Mouse (Mus musculus): ENCODE measurements around the gene Mettl7b. TPM values are rescaled to one million over a fixed set of nuclear protein-coding genes. Genes with fewer than 3 reads are reported as not detected.

The Mettl7b gene
- total RNA-seq, 2 experiments from 2014 or later, result 0.30 to 0.76 TPM

GRCm38 (mm10) chr10:128919966-128920365, 40.8 kb downstream of the Mettl7b start:
- no peak for DNase-seq

DNA sequence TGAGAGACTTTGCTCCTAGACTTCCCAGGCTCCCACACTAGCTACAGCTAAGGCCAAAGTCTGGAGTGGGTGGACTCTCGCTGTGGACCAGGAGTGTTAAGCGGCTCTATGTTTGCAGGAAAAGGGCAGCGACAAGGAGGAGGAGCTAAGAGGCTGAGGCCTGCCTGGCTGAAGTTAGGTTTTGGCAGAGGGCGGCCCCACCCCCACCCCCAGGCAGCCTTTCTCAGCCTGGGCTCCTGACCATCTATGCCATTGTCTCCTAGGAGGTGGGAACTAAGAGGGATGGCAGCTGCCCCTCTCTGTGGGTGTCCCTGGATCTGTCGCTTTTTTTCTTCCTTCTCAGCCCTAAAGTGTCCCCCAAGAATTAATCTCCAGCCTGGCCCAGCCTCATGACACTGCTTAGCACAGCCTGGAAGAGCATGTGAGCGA, 41.6 kb downstream of the Mettl7b start:
- peak in 1 of 2 experiments; percentile 53 for DNase-seq

GRCm38 (mm10) chr10:128918246-128918645, 42.5 kb downstream of the Mettl7b start:
- no peak for DNase-seq

GRCm38 (mm10) chr10:128917400-128917799, 43.4 kb downstream of the Mettl7b start:
- no peak for DNase-seq

GRCm38 (mm10) chr10:128916665-128917064, 44.1 kb downstream of the Mettl7b start:
- DNase-seq, result no peak

GRCm38 (mm10) chr10:128915550-128915949, 45.2 kb downstream of the Mettl7b start:
- no peak for DNase-seq

DNA sequence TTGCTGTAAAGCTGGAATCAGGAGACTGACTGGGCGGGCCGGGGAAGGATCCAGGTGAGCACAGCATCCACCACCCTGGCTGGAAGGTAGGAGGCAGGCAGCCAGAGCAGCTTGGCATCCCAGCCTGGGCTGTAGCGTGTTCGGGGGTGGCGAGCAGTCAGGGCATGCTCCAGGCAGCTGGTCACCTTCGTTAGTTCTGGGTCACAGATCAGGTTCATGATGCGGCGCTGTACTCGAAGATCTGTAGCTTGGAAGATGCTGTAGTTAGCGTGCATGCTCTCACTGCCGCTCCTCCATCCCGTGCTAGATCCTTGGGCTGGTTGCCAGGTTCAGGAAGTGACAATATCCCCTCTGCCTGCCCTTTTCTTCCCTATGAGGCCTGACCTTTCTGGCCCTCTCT, 47.1 kb downstream of the Mettl7b start:
- DNase-seq, result no peak

DNA sequence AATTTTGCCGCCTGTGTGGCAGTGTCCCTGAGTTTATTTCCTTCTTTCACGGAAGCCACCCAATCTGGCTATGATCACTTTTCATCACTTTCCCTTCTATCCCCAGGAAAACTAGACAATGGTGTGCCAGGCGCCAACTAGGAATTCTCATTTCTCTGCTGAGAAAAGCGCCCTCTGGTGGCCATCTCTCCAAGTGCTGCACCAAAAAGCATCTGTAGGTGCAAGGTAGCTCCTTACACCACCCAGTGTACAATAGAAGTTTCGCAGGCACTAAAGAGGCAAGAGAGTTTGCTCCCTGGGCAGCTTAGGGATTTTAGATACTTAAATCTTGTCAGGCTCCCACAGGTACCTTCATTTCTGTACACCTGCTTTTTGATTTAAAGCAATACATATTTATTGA, 47.6 kb downstream of the Mettl7b start:
- DNase-seq, result peak; percentile 90

GRCm38 (mm10) chr10:128912791-128913190, 48.0 kb downstream of the Mettl7b start:
- no peak for DNase-seq

DNA sequence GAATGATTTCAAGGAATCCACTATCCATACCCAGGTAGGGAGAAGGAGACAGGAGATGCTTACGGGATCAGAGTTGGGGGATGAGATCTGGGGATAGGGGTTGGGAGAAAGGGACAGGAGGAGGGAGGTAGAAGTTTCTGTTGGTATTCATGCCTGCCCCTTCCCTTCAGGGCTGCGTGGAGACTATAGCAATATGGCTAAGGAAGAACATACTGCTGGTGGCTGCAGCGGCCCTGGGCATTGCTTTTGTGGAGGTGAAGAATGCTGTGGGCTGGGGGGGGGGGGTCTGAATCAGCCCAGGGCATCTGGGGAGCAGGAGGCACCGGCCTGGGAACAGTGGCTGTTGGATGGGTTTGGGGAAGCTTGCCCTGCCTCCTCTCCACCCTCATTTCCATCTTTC, 48.5 kb downstream of the Mettl7b start:
- no peak for DNase-seq

- no peak for DNase-seq
These were observed 49.4 kb downstream of the Mettl7b start for GRCm38 (mm10) chr10:128911430-128911829.

DNA sequence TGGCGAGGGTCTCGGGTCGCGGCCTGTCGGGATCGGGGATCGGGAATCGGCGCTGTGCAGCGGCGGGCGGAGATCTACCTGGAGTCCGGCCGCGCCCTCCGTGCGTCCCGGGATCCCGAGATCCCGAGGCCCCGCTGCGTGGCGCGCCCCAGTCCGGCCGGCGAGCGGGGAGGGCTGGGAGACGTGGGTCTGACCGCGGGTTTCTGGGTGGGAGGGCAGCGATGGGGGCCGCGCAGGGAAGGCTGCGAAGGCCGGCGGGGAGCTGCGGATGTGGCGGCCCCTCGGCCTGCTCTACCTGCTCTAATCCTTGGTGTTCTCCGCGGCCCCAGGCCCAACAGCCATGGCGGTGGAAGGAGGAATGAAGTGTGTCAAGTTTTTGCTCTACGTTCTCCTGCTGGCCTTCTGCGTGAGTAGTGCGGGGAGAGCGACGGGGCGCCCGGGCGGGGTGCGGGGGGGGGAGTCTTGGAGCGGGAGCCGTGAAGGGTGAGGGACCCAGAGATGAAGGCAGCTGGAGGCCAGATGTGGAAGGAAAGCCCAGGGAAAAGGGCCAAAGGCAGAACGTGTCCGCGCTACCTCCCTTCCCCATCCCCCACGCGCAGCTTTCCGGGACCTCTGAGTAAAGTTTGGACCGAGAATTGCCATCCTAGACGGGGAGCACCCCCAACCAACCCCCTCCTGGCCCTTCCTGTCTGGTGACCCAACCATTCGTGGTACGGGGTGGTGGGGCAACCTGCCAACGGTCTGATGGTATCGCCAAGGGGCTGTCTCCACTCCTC, 50.5 kb downstream of the Mettl7b start:
- peak; percentile 58 to 74 for DNase-seq

GRCm38 (mm10) chr10:128909567-128910028, 51.2 kb downstream of the Mettl7b start:
- DNase-seq, result peak; percentile 93 to 95

GRCm38 (mm10) chr10:128908778-128909448, 51.9 kb downstream of the Mettl7b start:
- DNase-seq, result no peak

Other genes with a start within 250 kb of the Mettl7b start
- gene Dgka, start 216.1 kb downstream of the Mettl7b start, total RNA-seq (2021), result 10 to 100 TPM; 16.2 to 20.2 TPM
- gene Pym1, start 213.1 kb downstream of the Mettl7b start, total RNA-seq (2021), result 10 to 100 TPM; 20.8 to 21.9 TPM
- gene Mmp19, start 170.1 kb downstream of the Mettl7b start, total RNA-seq (2021), result 10 to 100 TPM; 39.7 to 57.0 TPM
- gene Dnajc14, start 156.9 kb downstream of the Mettl7b start, total RNA-seq (2021), result 10 to 100 TPM; 60.1 to 77.1 TPM
- gene Tmem198b, start 156.6 kb downstream of the Mettl7b start, total RNA-seq (2021), result 1 to 10 TPM; 7.6 to 8.9 TPM
- 10 to 100 TPM; 50.4 to 60.8 TPM for gene Sarnp, start 143.7 kb downstream of the Mettl7b start, total RNA-seq (2021)
- gene Ormdl2, start 139.3 kb downstream of the Mettl7b start, total RNA-seq (2021), result 10 to 100 TPM; 41.8 to 43.8 TPM
- gene Gdf11, start 69.3 kb downstream of the Mettl7b start, total RNA-seq (2021), result 1 to 10 TPM; 1.7 to 2.3 TPM
- 100 to 1,000 TPM; 285 to 398 TPM for gene Cd63, start 60.0 kb downstream of the Mettl7b start, total RNA-seq (2021)
- 10 to 100 TPM; 12.0 to 14.0 TPM for gene Rdh5, start 38.1 kb downstream of the Mettl7b start, total RNA-seq (2021)
- 100 to 1,000 TPM; 187 to 198 TPM for gene Bloc1s1, start 37.0 kb downstream of the Mettl7b start, total RNA-seq (2021)
- 10 to 100 TPM; 10.4 to 16.0 TPM for gene Itga7, start 27.2 kb downstream of the Mettl7b start, total RNA-seq (2021)
- gene Olfr9, start 28.4 kb upstream of the Mettl7b start, total RNA-seq (2021), result not detected
- gene Olfr763, start 49.8 kb upstream of the Mettl7b start, total RNA-seq (2021), result not detected
- gene Olfr764-ps1, start 78.9 kb upstream of the Mettl7b start, total RNA-seq (2021), result not detected
- gene Olfr765, start 89.0 kb upstream of the Mettl7b start, total RNA-seq (2021), result not detected
- gene Olfr766-ps1, start 108.0 kb upstream of the Mettl7b start, total RNA-seq (2021), result not detected
- not detected for gene Olfr767, start 121.9 kb upstream of the Mettl7b start, total RNA-seq (2021)
- gene Olfr768, start 138.4 kb upstream of the Mettl7b start, total RNA-seq (2021), result not detected
- not detected for gene Olfr769, start 156.9 kb upstream of the Mettl7b start, total RNA-seq (2021)
- not detected for gene Olfr770, start 178.0 kb upstream of the Mettl7b start, total RNA-seq (2021)
- not detected for gene Olfr771, start 203.8 kb upstream of the Mettl7b start, total RNA-seq (2021)
- gene Olfr772, start 216.9 kb upstream of the Mettl7b start, total RNA-seq (2021), result not detected
- not detected for gene Olfr773, start 226.4 kb upstream of the Mettl7b start, total RNA-seq (2021)